Mouse (Mus musculus) CD4-positive, CD25-positive, alpha-beta regulatory T cell, adult 2 months (primary cell): Measurements from ENCODE around the gene Phf20.

Source experiments
- DNase-seq: peaks from one replicate; pipeline ENCODE4 v3.0.0-alpha.2; 2012; ENCODE audit warnings: low read depth, low spot score

Gene Phf20

DNA sequence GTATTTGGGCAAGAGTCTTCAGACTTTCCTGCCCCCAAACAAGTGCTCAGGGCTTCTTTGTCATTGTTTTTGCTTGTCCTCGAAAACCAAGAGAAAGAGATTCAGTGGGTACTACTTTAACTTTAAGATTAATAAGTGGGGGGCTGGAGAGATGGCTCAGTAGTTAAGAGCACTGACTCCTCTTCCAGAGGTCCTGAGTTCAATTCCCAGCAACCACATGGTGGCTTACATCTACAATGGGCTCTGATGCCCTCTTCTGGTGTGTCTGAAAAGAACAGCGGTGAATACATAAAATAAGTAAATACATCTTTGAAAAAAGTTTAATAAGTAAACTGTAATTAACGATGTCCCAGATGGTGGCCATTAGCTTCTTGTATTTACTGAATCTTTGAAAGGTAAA lies 116.9 kb downstream of the Phf20 start:
- peak; percentile 38 for DNase-seq

DNA sequence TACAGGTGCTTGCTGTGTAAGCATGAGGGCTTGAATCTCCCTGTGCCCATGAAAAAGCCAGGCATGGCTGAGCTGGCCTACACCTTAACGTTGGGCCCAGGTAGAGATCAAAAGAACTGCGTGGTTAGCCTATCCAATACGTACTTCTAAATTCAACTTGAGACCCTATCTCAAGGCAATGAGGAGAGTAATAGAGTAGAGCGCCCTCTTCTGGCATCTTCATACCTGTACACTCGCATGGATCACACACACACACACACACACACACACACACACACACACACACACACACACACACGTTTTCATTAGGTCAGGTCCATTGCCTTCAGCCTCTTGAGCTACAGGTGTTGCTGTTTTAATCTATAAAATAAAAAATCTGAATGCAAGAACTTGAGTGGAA lies 118.5 kb downstream of the Phf20 start:
- DNase-seq = peak; percentile 20

DNA sequence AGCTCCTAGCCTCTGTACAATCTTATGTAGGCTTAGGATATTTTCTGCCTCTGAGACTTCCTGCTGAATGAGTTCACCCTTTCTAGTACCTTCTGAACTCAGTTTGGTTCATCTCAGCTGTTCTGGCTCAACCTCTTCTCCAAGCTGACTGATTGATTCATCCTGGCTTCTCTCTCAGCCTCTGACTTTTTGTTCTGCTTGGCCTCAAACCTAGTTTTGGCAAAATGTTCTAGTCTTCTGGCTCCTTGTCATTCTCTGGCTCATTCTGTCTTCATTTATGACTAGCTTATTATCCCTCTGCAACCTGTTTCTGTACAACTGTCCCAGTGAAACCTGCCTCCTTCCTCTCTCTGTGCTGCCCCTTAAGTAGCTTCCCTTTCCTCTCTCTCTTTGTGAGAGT lies 122.2 kb downstream of the Phf20 start:
- DNase-seq = no peak

DNA sequence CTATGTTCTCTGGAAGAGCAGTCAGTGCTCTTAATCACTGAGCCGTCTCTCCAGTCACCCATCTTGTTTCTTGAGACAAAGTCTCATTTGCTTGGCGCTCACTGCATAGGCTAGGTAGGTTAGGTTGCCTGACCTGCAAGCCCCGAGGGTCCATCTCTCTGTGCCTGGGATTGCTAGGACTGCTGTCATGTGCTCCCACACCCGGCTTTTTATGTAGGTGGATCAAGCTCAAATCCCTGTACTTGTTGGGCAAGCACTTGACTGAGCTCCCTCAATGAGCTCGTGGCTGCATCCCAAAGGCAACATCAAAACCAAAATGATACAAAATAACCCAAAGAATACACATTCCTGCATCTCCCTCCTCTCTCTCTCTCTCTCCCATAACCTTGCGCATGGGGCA lies 125.3 kb downstream of the Phf20 start:
- DNase-seq = no peak

DNA sequence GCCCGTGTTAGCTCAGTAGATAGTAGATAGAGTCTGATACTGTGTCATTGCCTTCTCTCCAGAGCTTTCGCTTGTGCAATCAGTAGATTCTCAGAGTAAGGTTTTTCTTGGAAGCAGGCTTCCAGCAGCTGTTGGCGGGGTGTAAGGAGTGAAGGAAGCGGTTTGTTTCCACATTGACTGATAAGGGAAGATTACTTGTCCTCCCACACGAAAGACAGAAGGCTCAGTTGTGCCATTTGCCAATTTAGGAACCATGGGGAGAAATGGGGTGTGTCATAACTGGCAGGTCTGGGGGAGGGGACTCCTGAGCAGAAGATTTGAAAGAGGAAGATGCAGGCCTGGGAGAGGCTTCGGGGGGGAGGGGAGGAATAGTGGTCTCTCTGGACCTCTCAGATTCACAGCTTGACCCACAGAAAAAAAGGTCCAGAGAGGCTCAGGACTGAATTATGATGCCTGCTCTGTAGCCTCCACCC lies 127.9 kb downstream of the Phf20 start:
- DNase-seq = no peak

DNA sequence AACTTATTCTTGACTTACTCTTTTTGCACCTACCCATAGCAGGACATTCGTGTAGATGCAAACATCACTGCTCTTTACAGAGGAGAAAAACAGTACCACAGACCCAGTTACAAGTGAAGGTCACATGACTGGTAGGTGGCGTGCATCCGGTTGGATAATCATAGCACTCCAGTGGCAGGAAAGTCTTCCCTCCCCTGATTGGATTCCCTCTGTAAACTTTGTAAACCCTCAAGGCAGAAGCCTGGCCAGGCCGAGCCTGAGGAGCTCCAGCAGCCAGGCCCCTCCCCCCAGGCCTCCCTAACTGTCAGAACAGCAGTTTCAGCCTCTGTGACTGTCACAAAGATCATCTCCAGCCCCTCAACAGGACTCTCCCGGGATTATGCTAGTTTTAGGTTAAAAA lies 128.4 kb downstream of the Phf20 start:
- DNase-seq = no peak

DNA sequence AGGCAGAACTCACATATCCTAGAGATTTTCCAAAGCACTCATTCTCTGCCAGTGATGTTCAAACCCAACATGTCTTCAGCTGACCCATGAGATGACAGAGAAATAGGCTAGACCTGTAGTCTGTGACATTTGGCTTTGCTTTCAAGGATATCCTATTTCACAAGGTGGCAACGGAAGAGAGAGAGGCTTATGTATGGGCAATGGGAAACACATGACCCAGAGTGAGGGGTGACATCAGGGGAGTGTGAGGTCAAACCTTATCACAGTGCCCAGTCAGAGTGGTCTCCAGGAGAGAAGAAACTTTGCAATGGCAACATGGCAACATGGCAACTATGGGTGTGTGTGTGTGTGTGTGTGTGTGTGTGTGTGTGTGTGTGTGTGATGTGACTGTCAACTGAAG lies 134.4 kb downstream of the Phf20 start:
- DNase-seq = no peak

DNA sequence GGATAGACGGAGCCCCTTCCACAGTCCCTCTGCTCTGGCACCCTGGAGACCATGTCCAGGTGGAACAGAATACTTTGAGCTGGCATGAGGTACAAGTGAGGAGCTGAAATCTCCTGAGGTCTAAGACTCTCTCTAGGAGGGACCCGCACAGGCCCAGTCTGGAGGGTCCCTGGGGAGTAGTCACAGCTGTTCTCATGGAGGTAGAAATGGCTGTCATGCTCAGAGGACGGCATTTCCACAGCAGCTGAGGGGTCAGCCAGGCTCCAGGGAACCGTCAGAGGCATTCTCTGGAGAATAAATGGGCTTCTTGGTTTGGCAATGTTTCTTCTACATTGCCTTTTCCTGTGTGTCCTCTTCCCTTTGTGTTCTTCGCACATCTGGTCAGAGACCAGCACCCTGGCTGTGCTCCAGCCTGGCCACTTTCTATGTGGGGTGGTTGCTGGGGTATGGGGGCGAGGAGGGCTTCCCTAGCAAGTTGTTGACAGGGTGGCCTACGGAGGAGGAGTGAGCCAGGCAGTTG lies 135.2 kb downstream of the Phf20 start:
- no peak for DNase-seq

DNA sequence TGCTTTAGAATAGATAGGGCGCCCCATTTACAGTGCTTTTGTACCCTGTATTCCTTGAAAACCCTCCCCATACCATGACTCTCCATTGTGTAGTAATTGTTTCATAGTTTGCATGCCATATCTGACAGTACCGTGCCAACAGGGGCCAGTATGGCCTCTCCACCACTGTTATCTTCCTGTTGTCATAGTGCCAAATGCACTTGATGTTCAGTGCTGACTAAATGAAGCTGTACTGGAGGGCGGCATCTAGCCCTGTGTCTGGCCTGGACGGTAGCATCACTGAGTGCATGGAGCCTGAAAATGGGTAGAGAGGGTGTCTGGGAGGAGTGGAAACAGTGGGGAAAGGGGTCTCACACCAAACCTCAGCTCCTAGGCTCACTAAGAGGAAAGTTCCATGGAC lies 143.8 kb downstream of the Phf20 start:
- DNase-seq = no peak

DNA sequence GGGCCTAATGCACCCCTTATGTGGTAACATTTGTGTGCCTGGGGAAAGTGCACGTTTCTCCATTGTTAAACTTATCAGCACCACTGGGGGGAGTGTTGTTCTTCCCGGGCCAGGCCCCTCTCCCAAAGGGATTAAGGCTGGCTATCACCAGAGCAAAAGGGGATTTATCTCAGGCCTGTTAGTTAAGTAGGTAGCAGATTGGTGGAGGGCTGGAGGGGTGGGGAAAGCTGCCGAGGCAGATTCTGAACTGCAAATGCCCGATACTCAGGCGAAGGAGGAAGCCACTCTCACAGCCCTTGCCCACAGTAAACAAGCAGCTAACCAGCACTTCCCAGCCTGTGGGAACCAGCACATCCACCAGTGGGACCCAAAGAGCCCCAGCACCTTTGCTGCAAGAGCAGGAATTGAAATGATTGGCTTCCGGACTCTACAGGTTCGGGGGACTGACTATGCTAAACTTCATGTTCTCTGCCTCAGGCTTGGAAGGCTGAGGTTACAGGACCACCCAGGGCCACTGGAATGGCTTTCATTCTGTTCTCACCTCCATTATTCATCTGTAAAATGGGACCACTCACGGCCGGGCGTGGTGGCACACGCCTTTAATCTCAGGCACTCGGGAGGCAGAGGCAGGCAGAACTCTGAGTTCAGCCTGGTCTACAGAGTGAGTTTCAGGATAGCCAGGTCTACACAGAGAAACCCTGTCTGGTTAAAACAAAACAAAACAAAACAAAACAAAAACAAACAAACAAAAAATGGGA lies 148.7 kb downstream of the Phf20 start:
- no peak for DNase-seq

DNA sequence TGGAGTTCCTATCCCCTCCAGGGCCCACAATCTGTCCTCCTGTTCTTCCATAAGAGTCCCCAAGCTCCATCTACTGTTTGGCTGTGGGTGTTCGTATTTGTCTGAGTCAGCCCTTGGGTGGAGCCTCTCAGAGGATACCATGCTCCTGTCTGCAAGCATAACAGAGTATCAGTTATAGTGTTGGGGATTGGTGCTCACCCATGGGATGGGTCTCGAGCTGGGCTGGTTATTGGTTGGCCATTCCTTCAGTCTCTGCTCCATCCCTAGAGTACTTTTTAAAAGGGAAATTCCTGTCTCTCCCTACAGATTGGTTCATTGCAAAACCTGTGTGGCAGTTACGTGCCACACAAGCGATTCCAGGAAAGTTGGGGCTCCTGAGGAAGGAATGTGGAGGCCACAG lies 152.5 kb downstream of the Phf20 start:
- no peak for DNase-seq

DNA sequence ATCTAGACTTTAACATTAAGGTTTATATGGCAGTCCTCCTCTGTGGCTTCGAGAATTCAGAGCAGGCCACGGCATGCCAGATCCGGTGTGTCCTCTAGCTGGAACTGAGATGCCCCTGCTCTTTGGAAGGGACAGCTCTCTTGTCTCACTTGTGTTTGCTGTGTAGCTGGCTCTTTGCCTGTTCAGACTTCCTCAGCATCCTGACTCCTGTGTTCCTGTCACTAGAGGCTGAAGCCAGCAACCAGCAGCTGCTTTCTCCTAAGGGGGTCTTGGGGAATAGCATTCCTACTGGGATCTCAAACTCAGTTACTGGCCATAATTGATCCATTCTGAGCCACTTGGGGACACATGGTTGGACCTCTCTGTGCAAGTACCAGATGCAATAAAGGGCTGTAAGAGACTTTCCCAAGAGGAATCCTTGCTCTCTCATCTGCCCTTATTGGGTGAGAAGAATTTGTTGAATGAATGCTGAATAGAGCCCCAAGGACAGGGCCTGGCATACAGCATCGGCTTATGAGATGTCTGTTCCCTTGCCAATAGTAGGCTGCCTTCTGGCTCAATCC lies 153.1 kb downstream of the Phf20 start:
- no peak for DNase-seq

DNA sequence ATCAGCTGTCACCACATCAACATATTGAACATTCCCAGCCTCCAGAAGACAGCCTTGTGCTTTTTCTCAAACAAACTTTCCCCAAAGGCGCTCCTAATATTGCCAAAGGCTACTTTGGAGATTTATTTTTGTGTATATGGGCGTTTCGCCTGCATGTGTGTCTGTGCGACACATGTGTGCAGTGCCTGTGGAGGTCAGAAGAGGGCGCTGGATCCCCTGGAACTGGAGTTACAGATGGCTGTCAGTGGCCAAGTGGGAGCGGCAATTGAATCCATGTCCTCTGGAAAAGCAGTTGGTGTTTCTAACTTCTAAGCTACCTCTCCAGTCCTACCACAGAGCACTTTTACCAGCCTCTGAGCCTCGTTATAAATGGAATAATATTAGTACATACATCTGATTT lies 155.0 kb downstream of the Phf20 start:
- peak; percentile 8 for DNase-seq

DNA sequence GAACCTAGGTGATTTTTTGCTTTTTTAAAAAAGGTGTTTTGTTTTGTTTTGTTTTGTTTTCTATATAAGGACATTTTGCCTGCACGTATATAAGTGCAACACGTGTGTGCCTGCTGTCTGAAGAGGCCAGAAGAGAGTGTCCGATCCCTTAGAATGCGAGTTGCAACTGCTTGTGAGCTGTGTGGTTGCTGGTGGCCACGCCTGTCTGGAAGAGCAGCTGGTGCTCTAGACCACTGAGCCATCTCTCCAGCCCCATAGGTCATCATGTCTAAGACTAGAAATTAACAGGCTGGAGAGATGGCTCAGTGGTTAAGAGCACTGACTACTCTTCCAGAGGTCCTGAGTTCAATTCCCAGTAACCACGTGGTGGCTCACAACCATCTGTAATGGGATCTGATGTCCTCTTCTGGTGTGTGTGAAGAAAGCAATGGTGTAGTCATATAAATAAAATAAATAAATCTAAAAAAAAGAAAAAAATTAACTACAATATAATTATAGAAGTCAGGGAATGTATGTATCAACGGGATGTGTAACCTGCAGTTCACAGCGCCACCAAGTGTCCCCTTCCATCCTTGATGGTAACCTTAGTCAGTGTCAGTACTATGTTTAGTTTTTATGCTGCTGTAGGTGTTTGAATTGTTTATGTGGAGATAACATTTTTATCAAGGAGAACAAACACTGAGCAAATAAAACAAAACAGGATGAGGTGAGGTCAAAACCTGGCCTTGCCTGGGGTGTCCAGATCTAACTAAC lies 156.3 kb downstream of the Phf20 start:
- DNase-seq = peak; percentile 31

DNA sequence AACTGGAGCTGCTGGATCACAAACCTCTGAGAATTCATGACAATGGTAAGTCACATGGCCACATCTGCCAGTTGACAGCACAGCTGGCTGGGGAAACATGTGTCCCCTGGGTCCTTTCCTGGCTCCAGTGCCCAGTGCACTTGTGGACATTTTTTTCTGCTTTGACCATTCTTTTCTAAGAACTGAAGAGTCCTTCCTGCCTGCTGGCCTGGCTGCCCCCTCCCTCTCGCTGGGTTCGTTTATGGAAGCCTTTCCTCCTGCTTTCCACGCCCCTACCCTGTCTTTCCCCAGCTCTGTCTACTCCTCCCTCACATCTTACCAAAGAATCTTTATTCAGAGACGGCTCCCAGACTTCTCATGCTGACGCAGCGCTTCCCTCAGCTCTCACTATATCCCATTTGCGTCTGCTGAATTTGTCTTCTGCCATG lies 157.0 kb downstream of the Phf20 start:
- DNase-seq = no peak

DNA sequence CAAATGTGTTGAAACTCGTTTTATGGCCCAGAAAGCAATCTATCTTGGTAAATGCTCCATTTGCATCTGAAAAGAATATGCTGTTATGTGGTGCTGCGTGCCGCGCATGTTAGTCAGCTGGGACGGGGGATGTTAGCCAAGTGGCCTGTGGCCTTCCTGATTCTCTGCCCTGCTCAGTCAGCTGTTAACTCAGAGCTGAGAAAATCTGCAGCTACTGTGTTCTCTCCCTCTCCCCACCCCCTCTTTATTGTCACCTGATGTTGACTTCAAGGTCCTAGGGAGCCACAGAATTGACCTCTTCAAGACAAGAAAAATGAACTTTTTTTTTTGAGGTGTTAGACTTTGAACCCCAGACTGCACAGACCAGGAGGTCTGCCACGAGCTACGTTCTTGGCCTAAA lies 159.8 kb downstream of the Phf20 start:
- no peak for DNase-seq
